8 mouse cellular contexts compared by ENCODE assay signal in the genomic region with DNA sequence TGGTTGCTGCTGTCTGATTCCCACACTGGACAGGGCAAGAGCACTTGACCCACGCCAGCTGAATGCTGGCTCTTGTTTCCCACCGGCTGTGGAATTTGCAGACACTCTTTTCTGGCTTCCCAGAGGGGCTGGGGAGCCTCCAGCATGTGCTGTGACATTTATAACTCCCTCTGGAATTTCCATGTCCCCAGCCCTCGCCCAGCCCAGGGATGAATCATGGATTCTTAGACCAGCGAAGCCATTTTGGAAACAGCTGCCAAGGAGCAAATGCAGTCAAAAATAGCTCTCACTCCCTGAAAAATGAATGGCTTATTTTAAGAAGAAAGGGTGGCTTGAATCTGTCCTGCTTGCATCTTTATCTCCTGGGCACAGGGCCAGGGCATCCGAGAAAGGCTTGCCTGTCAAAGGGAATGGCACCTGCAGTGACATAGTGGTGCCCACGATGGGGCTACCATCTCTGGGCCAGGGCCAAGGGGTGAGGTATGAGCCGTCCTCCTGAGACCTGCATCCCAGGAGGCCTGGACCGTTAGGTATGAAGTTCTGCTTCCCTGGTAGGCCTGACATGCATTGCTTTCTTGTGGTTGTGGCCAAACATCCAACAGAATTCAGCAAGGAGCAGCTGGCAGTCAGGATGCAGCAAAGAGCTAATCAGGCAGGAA.
DNase-seq lines count a peak whose midpoint lies in the region; ATAC-seq and TF ChIP-seq lines count a peak whose summit lies in the region.

No protein-coding gene starts in this region.

- DNase-seq in testis, postnatal 10 days (ENCODE audit: low spot score): peak; percentile 71
- DNase-seq in testis, postnatal 14 days (ENCODE audit: low spot score): no peak
- DNase-seq in heart, postnatal 10 days: peak; percentile 86 to 90
- peak; percentile 24 to 25 for DNase-seq in layer of hippocampus, postnatal 25 days (ENCODE audit: extremely low spot score in 1 of 2, low spot score in 1 of 2)
- no peak for DNase-seq in midbrain, postnatal 0 days (ENCODE audit: low spot score)

- H3K27me3 ChIP-seq in midbrain, postnatal 0 days (ENCODE audit: insufficient read depth, low read length): no peaks in the 10 kb centered on the region

- H3K27ac ChIP-seq in midbrain, postnatal 0 days (ENCODE audit: low read depth, low read length): peak overlapping the region; percentile 32

- TF ChIP-seq CTCF in midbrain, postnatal 0 days (IDR thresholded peaks at IDR 0.05): no peak

- intact Hi-C loops in heart, postnatal 10 days (cut with DNase I): loop anchor here (2.0 to 5.0 kb wide), 3 partner anchors 74 to 108 kb away; no protein-coding TSS in a partner anchor

- WGBS in midbrain, postnatal 0 days: 41% methylated on average over 8 of the region's 8 CpGs

- no peak overlapping the region for H3K4me2 ChIP-seq in midbrain, postnatal 0 days (ENCODE audit: low read depth, low read length, poor library complexity, severe bottlenecking)

- peak; percentile 91 for ATAC-seq in frontal cortex, adult (ENCODE audit: low TSS enrichment)
- no peak for ATAC-seq in midbrain, postnatal 0 days (ENCODE audit: low FRiP score)
- no peak for ATAC-seq in activated CD4-positive, CD25-positive, alpha-beta regulatory T cell, adult 4 months
- no peak for ATAC-seq in megakaryocyte, adult 5-6 weeks (ENCODE audit: poor library complexity, severe bottlenecking)

- no peaks in the 10 kb centered on the region for H3K9me3 ChIP-seq in midbrain, postnatal 0 days (ENCODE audit: low read length)

- H3K4me3 ChIP-seq in midbrain, postnatal 0 days (ENCODE audit: low read depth, low read length): no peak overlapping the region

- H3K36me3 ChIP-seq in midbrain, postnatal 0 days (ENCODE audit: insufficient read depth, low read length): no peaks in the 10 kb centered on the region

- no peak overlapping the region for H3K9ac ChIP-seq in midbrain, postnatal 0 days (replicated peaks; ENCODE audit: low read length, poor library complexity, severe bottlenecking)

- no peaks in the 10 kb centered on the region for H3K4me1 ChIP-seq in midbrain, postnatal 0 days (ENCODE audit: insufficient read depth, low read length)

Comparison
In these comparisons a context has a peak if more than half of its experiments do, and no peak if none do; other contexts are left out.
1. DNase-seq: peak in testis, postnatal 10 days (single experiment), heart, postnatal 10 days (2 of 2) and layer of hippocampus, postnatal 25 days (2 of 2); none in testis, postnatal 14 days (single experiment) and midbrain, postnatal 0 days (single experiment).